Mouse (Mus musculus): ENCODE measurements around the gene Usp12.

Gene Usp12

DNA sequence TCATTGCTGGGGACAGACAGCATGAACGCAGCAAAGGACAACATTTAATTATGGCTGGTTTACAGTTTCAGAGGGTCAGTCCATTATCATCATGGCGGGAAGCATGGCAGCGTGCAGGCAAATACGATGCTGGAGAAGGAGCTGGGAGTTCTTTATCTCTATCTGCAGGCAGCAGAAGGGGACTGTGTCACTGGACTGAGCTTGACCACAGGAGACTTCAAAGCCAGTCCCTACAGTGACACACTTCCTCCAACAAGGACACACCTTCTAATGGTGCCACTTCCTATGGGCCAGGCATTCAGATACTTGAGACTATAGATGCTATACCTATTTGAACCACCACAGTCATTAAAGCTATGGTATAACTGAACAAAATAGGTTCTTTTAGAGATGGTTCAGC lies 20.6 kb upstream of the Usp12 start:
- H3K27me3 ChIP-seq (ENCODE audit: insufficient read depth, low read length) = no peaks in the 10 kb centered on the region
- TF ChIP-seq CTCF (conservative IDR thresholded peaks at IDR 0.05; ENCODE audit: low read length) = no peak
- TF ChIP-seq POU5F1 (IDR thresholded peaks at IDR 0.05; ENCODE audit: borderline replicate concordance, low read length) = no peak
- no peak for TF ChIP-seq NANOG (IDR thresholded peaks at IDR 0.05; ENCODE audit: borderline replicate concordance, low read length)
- H3K9me3 ChIP-seq (ENCODE audit: low read length) = 0 out of 2 replicates have a peak, but pooled peaks cover 3% of the 10 kb centered on the region
- H3K4me1 ChIP-seq (replicated peaks; ENCODE audit: low read depth, low read length) = peaks cover 6% of the 10 kb centered on the region
- H3K36me3 ChIP-seq (ENCODE audit: insufficient read depth, low read length) = no peaks in the 10 kb centered on the region
- no peak overlapping the region for H3K4me3 ChIP-seq (replicated peaks; ENCODE audit: low read length)

- Histone ChIP-seq H3K4me3 (replicated peaks; ENCODE audit: low read length) (no peak overlapping the region), H3K36me3 (ENCODE audit: insufficient read depth, low read length) (no peaks in the 10 kb centered on the region), H3K4me1 (replicated peaks; ENCODE audit: low read depth, low read length) (peaks cover 6% of the 10 kb centered on the region), H3K27me3 (ENCODE audit: insufficient read depth, low read length) (no peaks in the 10 kb centered on the region), H3K9me3 (ENCODE audit: low read length) (0 out of 2 replicates have a peak, but pooled peaks cover 3% of the 10 kb centered on the region)
- no peak for TF ChIP-seq POU5F1 (IDR thresholded peaks at IDR 0.05; ENCODE audit: borderline replicate concordance, low read length)
- peak; percentile 36 for TF ChIP-seq CTCF (conservative IDR thresholded peaks at IDR 0.05; ENCODE audit: low read length)
- TF ChIP-seq NANOG (IDR thresholded peaks at IDR 0.05; ENCODE audit: borderline replicate concordance, low read length) = no peak
These were observed 18.6 kb upstream of the Usp12 start for GRCm38 (mm10) chr5:146813421-146813820.

GRCm38 (mm10) chr5:146812866-146813265 lies 18.1 kb upstream of the Usp12 start:
- Histone ChIP-seq H3K36me3 (ENCODE audit: insufficient read depth, low read length) (no peaks in the 10 kb centered on the region), H3K4me1 (replicated peaks; ENCODE audit: low read depth, low read length) (peaks cover 6% of the 10 kb centered on the region), H3K27me3 (ENCODE audit: insufficient read depth, low read length) (no peaks in the 10 kb centered on the region), H3K9me3 (ENCODE audit: low read length) (0 out of 2 replicates have a peak, but pooled peaks cover 3% of the 10 kb centered on the region), H3K4me3 (replicated peaks; ENCODE audit: low read length) (no peak overlapping the region)
- TF ChIP-seq NANOG (IDR thresholded peaks at IDR 0.05; ENCODE audit: borderline replicate concordance, low read length) = no peak

DNA sequence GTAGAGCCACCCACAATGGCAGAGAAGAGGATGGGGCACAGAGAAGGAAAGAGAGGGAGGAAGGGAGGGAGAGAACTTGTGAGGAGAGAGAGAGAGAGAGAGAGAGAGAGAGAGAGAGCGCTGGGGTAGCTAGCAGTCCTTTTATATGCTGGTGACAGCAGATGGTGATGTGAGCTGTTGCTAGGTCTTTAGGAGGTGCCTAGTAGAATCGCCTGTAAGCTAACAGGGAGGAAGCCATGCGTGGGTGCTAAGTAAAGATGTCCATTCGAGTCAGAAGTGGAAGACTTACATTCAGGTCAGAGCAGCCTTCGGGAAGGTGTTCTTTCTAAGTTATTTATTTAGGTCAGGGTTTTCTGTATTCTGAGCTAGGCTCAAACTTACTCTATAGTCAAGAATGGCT lies 15.1 kb upstream of the Usp12 start:
- Histone ChIP-seq H3K4me3 (replicated peaks; ENCODE audit: low read length) (no peak overlapping the region), H3K4me1 (replicated peaks; ENCODE audit: low read depth, low read length) (peaks cover 6% of the 10 kb centered on the region), H3K36me3 (ENCODE audit: insufficient read depth, low read length) (no peaks in the 10 kb centered on the region), H3K27me3 (ENCODE audit: insufficient read depth, low read length) (no peaks in the 10 kb centered on the region), H3K9me3 (ENCODE audit: low read length) (no peaks in the 10 kb centered on the region)
- TF ChIP-seq CTCF (conservative IDR thresholded peaks at IDR 0.05; ENCODE audit: low read length) (no peak), NANOG (IDR thresholded peaks at IDR 0.05; ENCODE audit: borderline replicate concordance, low read length) (no peak), POU5F1 (IDR thresholded peaks at IDR 0.05; ENCODE audit: borderline replicate concordance, low read length) (no peak)

DNA sequence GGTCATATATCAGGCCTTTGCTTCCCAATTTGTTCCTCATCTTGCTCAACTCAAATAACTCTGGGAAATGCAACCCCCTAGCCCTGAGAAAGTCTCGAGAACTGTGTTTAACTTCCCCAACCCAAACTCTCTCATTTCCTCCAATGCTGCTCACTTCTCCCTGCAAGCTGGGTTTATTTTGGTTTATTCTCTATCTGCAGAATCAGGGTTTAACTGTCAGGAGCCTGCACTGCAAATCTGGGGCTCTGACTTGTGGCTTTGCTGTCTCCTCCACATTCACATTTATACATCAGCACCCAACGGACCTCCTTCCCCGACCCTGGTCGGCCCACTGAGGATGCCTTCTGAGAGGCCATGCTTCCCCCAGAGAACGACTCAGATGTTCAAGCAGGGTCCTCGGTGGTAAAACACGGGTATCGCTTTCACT lies 11.2 kb upstream of the Usp12 start:
- Histone ChIP-seq H3K9me3 (ENCODE audit: low read length) (peaks cover 14% of the 10 kb centered on the region), H3K36me3 (ENCODE audit: insufficient read depth, low read length) (no peaks in the 10 kb centered on the region), H3K27me3 (ENCODE audit: insufficient read depth, low read length) (no peaks in the 10 kb centered on the region), H3K4me3 (replicated peaks; ENCODE audit: low read length) (no peak overlapping the region), H3K4me1 (replicated peaks; ENCODE audit: low read depth, low read length) (peaks cover 9% of the 10 kb centered on the region)
- TF ChIP-seq NANOG (IDR thresholded peaks at IDR 0.05; ENCODE audit: borderline replicate concordance, low read length) (no peak), CTCF (conservative IDR thresholded peaks at IDR 0.05; ENCODE audit: low read length) (no peak), POU5F1 (IDR thresholded peaks at IDR 0.05; ENCODE audit: borderline replicate concordance, low read length) (no peak)

DNA sequence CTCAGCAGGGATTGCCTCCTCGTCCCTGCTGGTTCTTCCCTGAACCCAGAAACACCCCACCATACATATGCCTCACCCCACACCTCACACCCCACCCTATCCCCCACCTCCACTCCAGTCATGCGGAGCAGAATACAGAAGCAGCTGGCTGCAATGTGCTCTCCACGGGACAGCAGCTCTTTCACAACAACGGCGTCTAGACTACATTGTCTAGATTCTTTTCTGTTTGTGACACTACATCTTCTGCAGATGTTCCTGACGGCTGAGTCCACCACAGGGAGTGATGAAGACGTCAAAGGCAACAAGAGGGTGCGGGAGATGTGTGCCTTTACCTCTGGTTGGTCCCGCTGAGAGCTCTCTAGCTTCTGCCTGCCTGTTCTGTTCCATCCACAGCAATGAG lies 3.2 kb upstream of the Usp12 start:
- Histone ChIP-seq H3K27me3 (ENCODE audit: insufficient read depth, low read length) (no peaks in the 10 kb centered on the region), H3K36me3 (ENCODE audit: insufficient read depth, low read length) (no peaks in the 10 kb centered on the region), H3K4me3 (replicated peaks; ENCODE audit: low read length) (no peak overlapping the region), H3K9me3 (ENCODE audit: low read length) (peaks cover 14% of the 10 kb centered on the region), H3K4me1 (replicated peaks; ENCODE audit: low read depth, low read length) (peaks cover 40% of the 10 kb centered on the region)
- TF ChIP-seq CTCF (conservative IDR thresholded peaks at IDR 0.05; ENCODE audit: low read length) (no peak), POU5F1 (IDR thresholded peaks at IDR 0.05; ENCODE audit: borderline replicate concordance, low read length) (no peak), NANOG (IDR thresholded peaks at IDR 0.05; ENCODE audit: borderline replicate concordance, low read length) (no peak)

- TF ChIP-seq NANOG (IDR thresholded peaks at IDR 0.05; ENCODE audit: borderline replicate concordance, low read length) (no peak), CTCF (conservative IDR thresholded peaks at IDR 0.05; ENCODE audit: low read length) (no peak), POU5F1 (IDR thresholded peaks at IDR 0.05; ENCODE audit: borderline replicate concordance, low read length) (no peak)
- Histone ChIP-seq H3K36me3 (ENCODE audit: insufficient read depth, low read length) (no peaks in the 10 kb centered on the region), H3K4me1 (replicated peaks; ENCODE audit: low read depth, low read length) (peaks cover 62% of the 10 kb centered on the region), H3K27me3 (ENCODE audit: insufficient read depth, low read length) (no peaks in the 10 kb centered on the region), H3K4me3 (replicated peaks; ENCODE audit: low read length) (peak overlapping the region; percentile 92; the same call in 1 of the 2 replicates), H3K9me3 (ENCODE audit: low read length) (no peaks in the 10 kb centered on the region)
These were observed 922 bp upstream of the Usp12 start for GRCm38 (mm10) chr5:146795728-146796127.

- no peaks in the 10 kb centered on the region for H3K9me3 ChIP-seq (ENCODE audit: low read length)
- H3K27me3 ChIP-seq (ENCODE audit: insufficient read depth, low read length) = no peaks in the 10 kb centered on the region
- peaks cover 69% of the 10 kb centered on the region for H3K4me1 ChIP-seq (replicated peaks; ENCODE audit: low read depth, low read length)
- peak overlapping the region; percentile 92 for H3K4me3 ChIP-seq (replicated peaks; ENCODE audit: low read length)
- no peak for TF ChIP-seq NANOG (IDR thresholded peaks at IDR 0.05; ENCODE audit: borderline replicate concordance, low read length)
- TF ChIP-seq POU5F1 (IDR thresholded peaks at IDR 0.05; ENCODE audit: borderline replicate concordance, low read length) = no peak
- no peak for TF ChIP-seq CTCF (conservative IDR thresholded peaks at IDR 0.05; ENCODE audit: low read length)
- no peaks in the 10 kb centered on the region for H3K36me3 ChIP-seq (ENCODE audit: insufficient read depth, low read length)
These were observed 538 bp downstream of the Usp12 start for GRCm38 (mm10) chr5:146794084-146794852.
